Mouse (Mus musculus) layer of hippocampus, postnatal 10 days (tissue): ENCODE data around the gene Olfr1442. TPM values are rescaled to one million over a fixed set of nuclear protein-coding genes. Genes with fewer than 3 reads are reported as not detected.
"Not testable (repeated sequence)": the region's sequence is repeated elsewhere in the genome, so short reads cannot be mapped to it uniquely, and the experiment has no call there.

ENCODE experiments used
- DNase-seq, 2 experiments: peaks; one replicate each; pipeline ENCODE4 v3.0.0; 2021; ENCODE audit warnings: low spot score in 2 of 2
- long read RNA-seq: library from polyadenylated mRNA; stranded (forward); transcript quantifications from one replicate; pipeline ENCODE4 v2.0.0, GENCODE M21; 2023
- total RNA-seq, 2 experiments: library from RNA; stranded (reverse); gene quantifications; 2 replicates each; pipeline ENCODE4 v1.2.3; 2021

Olfr1442 gene
- not detected for total RNA-seq
- long read RNA-seq, result 0 reads

- no peak for DNase-seq
Measured at GRCm38 (mm10) chr19:12670139-12670538, at the start of gene Olfr1442. Gene Olfr1442, plus strand, starts transcription at chr19:12670439.

- no peak for DNase-seq
Measured at GRCm38 (mm10) chr19:12633176-12633575, 37.1 kb upstream of the Olfr1442 start, which contains the start of gene Glyat. Gene Glyat, plus strand, starts transcription at chr19:12633308.

- no peak for DNase-seq
Measured at GRCm38 (mm10) chr19:12634259-12634658, 36.0 kb upstream of the Olfr1442 start.

GRCm38 (mm10) chr19:12634963-12635362, 35.3 kb upstream of the Olfr1442 start:
- DNase-seq, result no peak

- DNase-seq, result no peak
Measured at GRCm38 (mm10) chr19:12636863-12637262, 33.4 kb upstream of the Olfr1442 start.

GRCm38 (mm10) chr19:12638049-12638448, 32.2 kb upstream of the Olfr1442 start:
- no peak for DNase-seq

- DNase-seq, result no peak
Measured at GRCm38 (mm10) chr19:12649511-12649910, 20.7 kb upstream of the Olfr1442 start.

GRCm38 (mm10) chr19:12666156-12666555, 4.1 kb upstream of the Olfr1442 start:
- DNase-seq, result no peak

GRCm38 (mm10) chr19:12668601-12669000, 1.6 kb upstream of the Olfr1442 start:
- DNase-seq, result not testable (repeated sequence)

- no peak for DNase-seq
Measured at GRCm38 (mm10) chr19:12671051-12671450, 812 bp downstream of the Olfr1442 start.

GRCm38 (mm10) chr19:12677812-12678211, 7.6 kb downstream of the Olfr1442 start, which contains the start of gene Olfr1443:
Gene Olfr1443, plus strand, starts transcription at chr19:12678112.
- DNase-seq, result no peak

- DNase-seq, result no peak
Measured at GRCm38 (mm10) chr19:12684638-12685037, 14.4 kb downstream of the Olfr1442 start.

GRCm38 (mm10) chr19:12685231-12685630, 15.0 kb downstream of the Olfr1442 start:
- no peak for DNase-seq

GRCm38 (mm10) chr19:12695590-12695989, 25.4 kb downstream of the Olfr1442 start, which contains the start of gene Keg1:
Gene Keg1, plus strand, starts transcription at chr19:12695786.
- DNase-seq, result no peak

- DNase-seq, result no peak
Measured at GRCm38 (mm10) chr19:12696221-12696620, 26.0 kb downstream of the Olfr1442 start.

- DNase-seq, result no peak
Measured at GRCm38 (mm10) chr19:12708458-12708857, 38.2 kb downstream of the Olfr1442 start.

GRCm38 (mm10) chr19:12708986-12709385, 38.7 kb downstream of the Olfr1442 start:
- no peak for DNase-seq

- no peak for DNase-seq
Measured at GRCm38 (mm10) chr19:12719189-12719588, 49.0 kb downstream of the Olfr1442 start.

GRCm38 (mm10) chr19:12720463-12720862, 50.2 kb downstream of the Olfr1442 start:
- DNase-seq, result no peak

GRCm38 (mm10) chr19:12720919-12721318, 50.7 kb downstream of the Olfr1442 start:
- DNase-seq, result not testable (repeated sequence)

GRCm38 (mm10) chr19:12721596-12721995, 51.4 kb downstream of the Olfr1442 start:
- DNase-seq, result not testable (repeated sequence)

GRCm38 (mm10) chr19:12722308-12722707, 52.1 kb downstream of the Olfr1442 start:
- DNase-seq, result peak; percentile 22 to 52

GRCm38 (mm10) chr19:12725851-12726250, 55.6 kb downstream of the Olfr1442 start:
- no peak for DNase-seq
